Mouse (Mus musculus): ENCODE data around the gene Cd9. TPM values are rescaled to one million over a fixed set of nuclear protein-coding genes. Genes with fewer than 3 reads are reported as not detected.
A peak's percentile ranks its signal among the peaks of the same experiment; 100 is the strongest.

Gene Cd9
- polyA plus RNA-seq, 1 experiment, result 68.0 TPM

- H3K27ac ChIP-seq (ENCODE audit: insufficient read depth, low read length), result peak overlapping the region; percentile 66
Measured at GRCm38 (mm10) chr6:125482427-125482831, 12.2 kb downstream of the Cd9 start.

GRCm38 (mm10) chr6:125481667-125482390, 12.8 kb downstream of the Cd9 start:
- TF ChIP-seq POLR2A (IDR thresholded peaks at IDR 0.05; ENCODE audit: low read depth, low read length) (no peak), CTCF (IDR thresholded peaks at IDR 0.05; ENCODE audit: extremely low read depth, insufficient read depth, insufficient read length, insufficient replicate concordance) (no peak)
- peak overlapping the region; percentile 81 for H3K27ac ChIP-seq (ENCODE audit: insufficient read depth, low read length)
- WGBS, result 7% methylated on average over 7 of the region's 7 CpGs
- H3K27me3 ChIP-seq (ENCODE audit: control insufficient read depth, insufficient read depth, low read length), result no peaks in the 10 kb centered on the region
- H3K36me3 ChIP-seq (ENCODE audit: control insufficient read depth, insufficient read depth, low read length), result no peaks in the 10 kb centered on the region
- peaks cover 38% of the 10 kb centered on the region for H3K4me1 ChIP-seq (ENCODE audit: control insufficient read depth, insufficient read depth, insufficient read length)
- no peak overlapping the region for H3K4me3 ChIP-seq (ENCODE audit: extremely low read depth, insufficient read depth, insufficient read length)
- no peak for DNase-seq (ENCODE audit: low read depth in 1 of 2, low spot score in 2 of 2)

More at GRCm38 (mm10) chr6:125482427-125482831, 12.2 kb downstream of the Cd9 start:
- WGBS, result 26% methylated on average over 5 of the region's 5 CpGs
- Histone ChIP-seq H3K4me3 (ENCODE audit: extremely low read depth, insufficient read depth, insufficient read length) (no peak overlapping the region), H3K27me3 (ENCODE audit: control insufficient read depth, insufficient read depth, low read length) (no peaks in the 10 kb centered on the region), H3K36me3 (ENCODE audit: control insufficient read depth, insufficient read depth, low read length) (no peaks in the 10 kb centered on the region), H3K4me1 (ENCODE audit: control insufficient read depth, insufficient read depth, insufficient read length) (peaks cover 38% of the 10 kb centered on the region)
- peak in 1 of 2 experiments; percentile 39 for DNase-seq (ENCODE audit: low read depth in 1 of 2, low spot score in 2 of 2)
- TF ChIP-seq POLR2A (IDR thresholded peaks at IDR 0.05; ENCODE audit: low read depth, low read length) (no peak), CTCF (IDR thresholded peaks at IDR 0.05; ENCODE audit: extremely low read depth, insufficient read depth, insufficient read length, insufficient replicate concordance) (no peak)

- Histone ChIP-seq H3K4me3 (ENCODE audit: extremely low read depth, insufficient read depth, insufficient read length) (no peak overlapping the region), H3K4me1 (ENCODE audit: control insufficient read depth, insufficient read depth, insufficient read length) (peaks cover 38% of the 10 kb centered on the region), H3K27me3 (ENCODE audit: control insufficient read depth, insufficient read depth, low read length) (no peaks in the 10 kb centered on the region), H3K27ac (ENCODE audit: insufficient read depth, low read length) (peak overlapping the region; percentile 27), H3K36me3 (ENCODE audit: control insufficient read depth, insufficient read depth, low read length) (no peaks in the 10 kb centered on the region)
- peak in 1 of 2 experiments; percentile 25 for DNase-seq (ENCODE audit: low read depth in 1 of 2, low spot score in 2 of 2)
- TF ChIP-seq CTCF (IDR thresholded peaks at IDR 0.05; ENCODE audit: extremely low read depth, insufficient read depth, insufficient read length, insufficient replicate concordance) (no peak), POLR2A (IDR thresholded peaks at IDR 0.05; ENCODE audit: low read depth, low read length) (no peak)
- 29% methylated on average over 12 of the region's 12 CpGs for WGBS
Measured at GRCm38 (mm10) chr6:125480396-125481361, 13.9 kb downstream of the Cd9 start.

GRCm38 (mm10) chr6:125479359-125479758, 15.2 kb downstream of the Cd9 start:
- peak overlapping the region; percentile 46; the same call in 1 of the 2 replicates for H3K27ac ChIP-seq (ENCODE audit: insufficient read depth, low read length)
- H3K4me1 ChIP-seq (ENCODE audit: control insufficient read depth, insufficient read depth, insufficient read length), result peaks cover 32% of the 10 kb centered on the region; the same call in 1 of the 2 replicates
- 65% methylated on average over 9 of the region's 9 CpGs for WGBS
- DNase-seq (ENCODE audit: low read depth in 1 of 2, low spot score in 2 of 2), result no peak
- H3K4me3 ChIP-seq (ENCODE audit: extremely low read depth, insufficient read depth, insufficient read length), result no peak overlapping the region
- TF ChIP-seq CTCF (IDR thresholded peaks at IDR 0.05; ENCODE audit: extremely low read depth, insufficient read depth, insufficient read length, insufficient replicate concordance) (no peak), POLR2A (IDR thresholded peaks at IDR 0.05; ENCODE audit: low read depth, low read length) (no peak)
- H3K36me3 ChIP-seq (ENCODE audit: control insufficient read depth, insufficient read depth, low read length), result no peaks in the 10 kb centered on the region
- no peaks in the 10 kb centered on the region for H3K27me3 ChIP-seq (ENCODE audit: control insufficient read depth, insufficient read depth, low read length)

GRCm38 (mm10) chr6:125478135-125479128, 16.2 kb downstream of the Cd9 start:
- Histone ChIP-seq H3K4me1 (ENCODE audit: control insufficient read depth, insufficient read depth, insufficient read length) (peaks cover 26% of the 10 kb centered on the region; the same call in 1 of the 2 replicates), H3K27ac (ENCODE audit: insufficient read depth, low read length) (no peak overlapping the region), H3K4me3 (ENCODE audit: extremely low read depth, insufficient read depth, insufficient read length) (no peak overlapping the region), H3K36me3 (ENCODE audit: control insufficient read depth, insufficient read depth, low read length) (no peaks in the 10 kb centered on the region), H3K27me3 (ENCODE audit: control insufficient read depth, insufficient read depth, low read length) (no peaks in the 10 kb centered on the region)
- DNase-seq (ENCODE audit: low read depth in 1 of 2, low spot score in 2 of 2), result no peak
- 87% methylated on average over 16 of the region's 16 CpGs for WGBS
- TF ChIP-seq CTCF (IDR thresholded peaks at IDR 0.05; ENCODE audit: extremely low read depth, insufficient read depth, insufficient read length, insufficient replicate concordance), result no peak
- TF ChIP-seq POLR2A (IDR thresholded peaks at IDR 0.05; ENCODE audit: low read depth, low read length), result no peak

Data from spleen, adult 2 months (tissue).